Mouse (Mus musculus): ENCODE results near the gene Gm3512. TPM values are rescaled to one million over a fixed set of nuclear protein-coding genes. Genes with fewer than 3 reads are reported as not detected.
"Not testable (repeated sequence)": the region's sequence is repeated elsewhere in the genome, so short reads cannot be mapped to it uniquely, and the experiment has no call there.

Gm3512 gene
- polyA plus RNA-seq (2012; rRNA removed), result 0.16 and 0.17 TPM in 2 replicates
- 0.09 TPM in 1 of 2 replicates, not detected in the other for polyA plus RNA-seq (2014; fragmentation: Nextera tagmentation; extraction: Ambion mirVana)

- not testable (repeated sequence) for H3K4me2 ChIP-seq (ENCODE audit: low read depth)
Measured at GRCm38 (mm10) chr14:7174483-7174971, at the start of gene Gm3512. TSS of gene Gm3512 (minus strand) at chr14:7174533.

DNA sequence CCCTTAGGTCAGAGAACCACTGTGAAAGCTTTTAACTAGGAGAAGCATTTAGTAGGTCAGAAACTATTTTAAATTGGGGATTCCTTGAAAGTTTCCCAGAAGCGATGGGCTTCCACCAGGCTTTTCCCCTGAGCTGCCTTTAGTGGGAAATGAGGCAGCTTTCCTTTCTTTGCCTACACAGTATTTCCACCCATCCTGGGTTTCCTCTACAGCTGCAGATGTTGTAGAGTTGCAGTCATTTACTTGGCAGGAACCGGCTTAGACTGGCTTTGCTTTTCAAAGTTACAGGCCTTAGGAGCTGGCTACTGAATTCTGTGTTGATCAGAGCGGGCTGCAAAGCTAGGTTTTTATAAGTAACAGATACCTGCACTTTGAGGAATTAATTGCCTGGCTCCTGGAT is 25.7 kb upstream of the Gm3512 start:
- not testable (repeated sequence) for DNase-seq (ENCODE audit: low read depth in 3 of 3, low spot score in 3 of 3); H3K9ac ChIP-seq (replicated peaks); H3K27me3 ChIP-seq (ENCODE audit: control insufficient read depth, insufficient read depth, low read length); H3K4me3 ChIP-seq (ENCODE audit: insufficient read depth in 1 of 2, low read depth in 2 of 2, low read length in 2 of 2); H3K4me2 ChIP-seq (ENCODE audit: low read depth); H3K27ac ChIP-seq; H3K36me3 ChIP-seq (replicated peaks; ENCODE audit: control insufficient read depth, insufficient read depth, low read depth); ATAC-seq (ENCODE audit: insufficient read depth); H3K9me3 ChIP-seq (ENCODE audit: control insufficient read depth, low read length); H3K4me1 ChIP-seq (replicated peaks; ENCODE audit: control insufficient read depth in 2 of 2, insufficient read depth in 2 of 2, low read length in 1 of 2)
- WGBS (ENCODE audit: insufficient replicate concordance), result 54% methylated on average over 1 of the region's 3 CpGs

More at GRCm38 (mm10) chr14:7174483-7174971, at the start of gene Gm3512:
- not testable (repeated sequence) for H3K9me3 ChIP-seq (ENCODE audit: control insufficient read depth, low read length); H3K4me1 ChIP-seq (replicated peaks; ENCODE audit: control insufficient read depth in 2 of 2, insufficient read depth in 2 of 2, low read length in 1 of 2); H3K27ac ChIP-seq; H3K36me3 ChIP-seq (replicated peaks; ENCODE audit: control insufficient read depth, insufficient read depth, low read depth); H3K9ac ChIP-seq (replicated peaks); ATAC-seq (ENCODE audit: insufficient read depth); H3K27me3 ChIP-seq (ENCODE audit: control insufficient read depth, insufficient read depth, low read length); H3K4me3 ChIP-seq (ENCODE audit: insufficient read depth in 1 of 2, low read depth in 2 of 2, low read length in 2 of 2); DNase-seq (ENCODE audit: low read depth in 3 of 3, low spot score in 3 of 3)
- no CpG with 5 or more reads among the region's 37 CpGs for WGBS (ENCODE audit: insufficient replicate concordance)

- WGBS (ENCODE audit: insufficient replicate concordance), result no CpG with 5 or more reads among the region's 2 CpGs
- H3K27ac ChIP-seq; H3K9me3 ChIP-seq (ENCODE audit: control insufficient read depth, low read length); ATAC-seq (ENCODE audit: insufficient read depth); H3K4me2 ChIP-seq (ENCODE audit: low read depth); H3K4me1 ChIP-seq (replicated peaks; ENCODE audit: control insufficient read depth in 2 of 2, insufficient read depth in 2 of 2, low read length in 1 of 2); H3K36me3 ChIP-seq (replicated peaks; ENCODE audit: control insufficient read depth, insufficient read depth, low read depth); H3K27me3 ChIP-seq (ENCODE audit: control insufficient read depth, insufficient read depth, low read length); H3K4me3 ChIP-seq (ENCODE audit: insufficient read depth in 1 of 2, low read depth in 2 of 2, low read length in 2 of 2); H3K9ac ChIP-seq (replicated peaks); DNase-seq (ENCODE audit: low read depth in 3 of 3, low spot score in 3 of 3): not testable (repeated sequence)
Measured at GRCm38 (mm10) chr14:7194440-7194839, 20.1 kb upstream of the Gm3512 start, which contains the start of gene Gm16434. TSS of gene Gm16434 (minus strand) at chr14:7194540.

GRCm38 (mm10) chr14:7125312-7125711 is 49.0 kb downstream of the Gm3512 start, which contains the start of gene Gm6676:
TSS of gene Gm6676 (minus strand) at chr14:7125412.
- ATAC-seq (ENCODE audit: insufficient read depth); H3K4me2 ChIP-seq (ENCODE audit: low read depth); H3K36me3 ChIP-seq (replicated peaks; ENCODE audit: control insufficient read depth, insufficient read depth, low read depth); H3K9me3 ChIP-seq (ENCODE audit: control insufficient read depth, low read length); H3K27ac ChIP-seq; H3K4me3 ChIP-seq (ENCODE audit: insufficient read depth in 1 of 2, low read depth in 2 of 2, low read length in 2 of 2); H3K4me1 ChIP-seq (replicated peaks; ENCODE audit: control insufficient read depth in 2 of 2, insufficient read depth in 2 of 2, low read length in 1 of 2); H3K27me3 ChIP-seq (ENCODE audit: control insufficient read depth, insufficient read depth, low read length); H3K9ac ChIP-seq (replicated peaks); DNase-seq (ENCODE audit: low read depth in 3 of 3, low spot score in 3 of 3): not testable (repeated sequence)
- WGBS (ENCODE audit: insufficient replicate concordance), result no CpG with 5 or more reads among the region's 2 CpGs

DNA sequence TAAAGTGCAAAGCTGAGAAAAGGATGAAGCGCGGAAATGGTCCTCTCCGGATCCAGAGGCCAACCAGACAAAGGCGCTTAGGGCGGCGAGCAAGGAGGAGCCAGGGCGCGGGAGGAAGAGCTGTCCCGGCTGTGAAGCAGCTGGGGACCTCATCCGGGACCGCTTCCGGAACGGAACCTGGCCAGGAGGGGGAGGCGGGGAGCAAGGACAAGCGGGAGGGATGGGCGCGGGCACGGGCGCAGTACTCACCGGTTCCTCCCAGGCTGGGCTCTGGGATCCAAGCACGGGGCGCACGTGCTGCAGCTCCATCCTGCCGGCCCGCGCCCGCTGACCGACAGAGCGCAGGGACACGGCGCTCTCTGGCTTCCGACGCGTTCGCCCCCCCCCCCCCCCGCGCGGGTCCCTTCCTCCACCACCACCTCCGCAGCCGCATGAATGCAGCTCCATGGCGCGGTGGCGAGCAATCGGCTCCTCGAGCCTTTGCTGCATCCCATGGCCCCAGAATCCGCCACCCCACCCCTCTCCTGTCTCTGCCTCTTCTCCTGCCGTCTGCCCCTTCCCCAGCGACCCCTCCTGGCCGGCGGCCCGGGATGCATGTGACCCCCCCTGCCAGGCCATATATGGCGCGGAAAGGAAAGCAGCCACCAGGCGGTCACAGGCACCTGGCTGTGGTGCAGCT is 69.1 kb downstream of the Gm3512 start:
- not testable (repeated sequence) for H3K27ac ChIP-seq; H3K27me3 ChIP-seq (ENCODE audit: control insufficient read depth, insufficient read depth, low read length); H3K4me3 ChIP-seq (ENCODE audit: insufficient read depth in 1 of 2, low read depth in 2 of 2, low read length in 2 of 2); H3K4me1 ChIP-seq (replicated peaks; ENCODE audit: control insufficient read depth in 2 of 2, insufficient read depth in 2 of 2, low read length in 1 of 2); H3K4me2 ChIP-seq (ENCODE audit: low read depth); H3K36me3 ChIP-seq (replicated peaks; ENCODE audit: control insufficient read depth, insufficient read depth, low read depth); ATAC-seq (ENCODE audit: insufficient read depth); H3K9me3 ChIP-seq (ENCODE audit: control insufficient read depth, low read length); DNase-seq (ENCODE audit: low read depth in 3 of 3, low spot score in 3 of 3); H3K9ac ChIP-seq (replicated peaks)
- WGBS (ENCODE audit: insufficient replicate concordance), result 3% methylated on average over 6 of the region's 54 CpGs

Other genes starting within 250 kb of the Gm3512 start
- not detected in 2 replicates for gene Gm6356, start 200.7 kb downstream of the Gm3512 start, polyA plus RNA-seq (2012; rRNA removed)
- not detected in 2 replicates for gene Gm6356, start 200.7 kb downstream of the Gm3512 start, polyA plus RNA-seq (2014; fragmentation: Nextera tagmentation; extraction: Ambion mirVana)
- 0.03 TPM in 1 of 2 replicates, not detected in the other for gene Gm10406, start 147.1 kb downstream of the Gm3512 start, polyA plus RNA-seq (2012; rRNA removed)
- gene Gm10406, start 147.1 kb downstream of the Gm3512 start, polyA plus RNA-seq (2014; fragmentation: Nextera tagmentation; extraction: Ambion mirVana), result not detected in 2 replicates
- gene Gm3685, start 129.6 kb downstream of the Gm3512 start, polyA plus RNA-seq (2012; rRNA removed), result not detected in 2 replicates
- not detected in 2 replicates for gene Gm3685, start 129.6 kb downstream of the Gm3512 start, polyA plus RNA-seq (2014; fragmentation: Nextera tagmentation; extraction: Ambion mirVana)
- 0.03 TPM in 1 of 2 replicates, not detected in the other for gene Gm3696, start 73.9 kb downstream of the Gm3512 start, polyA plus RNA-seq (2012; rRNA removed)
- gene Gm3696, start 73.9 kb downstream of the Gm3512 start, polyA plus RNA-seq (2014; fragmentation: Nextera tagmentation; extraction: Ambion mirVana), result 0.09 TPM in 1 of 2 replicates, not detected in the other
- not detected in 2 replicates for gene Gm6676, start 49.1 kb downstream of the Gm3512 start, polyA plus RNA-seq (2012; rRNA removed)
- gene Gm6676, start 49.1 kb downstream of the Gm3512 start, polyA plus RNA-seq (2014; fragmentation: Nextera tagmentation; extraction: Ambion mirVana), result not detected in 2 replicates
- gene Gm16434, start 20.0 kb upstream of the Gm3512 start, polyA plus RNA-seq (2012; rRNA removed), result not detected in 2 replicates
- gene Gm16434, start 20.0 kb upstream of the Gm3512 start, polyA plus RNA-seq (2014; fragmentation: Nextera tagmentation; extraction: Ambion mirVana), result not detected in 2 replicates
- not detected in 2 replicates for gene Gm3727, start 90.2 kb upstream of the Gm3512 start, polyA plus RNA-seq (2012; rRNA removed)
- gene Gm3727, start 90.2 kb upstream of the Gm3512 start, polyA plus RNA-seq (2014; fragmentation: Nextera tagmentation; extraction: Ambion mirVana), result not detected in 2 replicates
- 0.03 and 0.04 TPM in 2 replicates for gene Gm3739, start 140.5 kb upstream of the Gm3512 start, polyA plus RNA-seq (2012; rRNA removed)
- gene Gm3739, start 140.5 kb upstream of the Gm3512 start, polyA plus RNA-seq (2014; fragmentation: Nextera tagmentation; extraction: Ambion mirVana), result not detected in 2 replicates
- gene Gm5797, start 157.9 kb upstream of the Gm3512 start, polyA plus RNA-seq (2012; rRNA removed), result not detected in 2 replicates
- not detected in 2 replicates for gene Gm5797, start 157.9 kb upstream of the Gm3512 start, polyA plus RNA-seq (2014; fragmentation: Nextera tagmentation; extraction: Ambion mirVana)
- not detected in 2 replicates for gene Gm8374, start 190.6 kb upstream of the Gm3512 start, polyA plus RNA-seq (2012; rRNA removed)
- not detected in 2 replicates for gene Gm8374, start 190.6 kb upstream of the Gm3512 start, polyA plus RNA-seq (2014; fragmentation: Nextera tagmentation; extraction: Ambion mirVana)

All from liver, embryonic 14.5 days (tissue).